Mouse (Mus musculus): Measurements from ENCODE around the gene Sema7a. TPM values are rescaled to one million over a fixed set of nuclear protein-coding genes. Genes with fewer than 3 reads are reported as not detected.

The Sema7a gene
- polyA plus RNA-seq, 1 experiment from 2014 or later: 1.6 TPM

GRCm38 (mm10) chr9:57975200-57975821 lies 35.4 kb downstream of the Sema7a start:
- no peak for DNase-seq (ENCODE audit: low spot score)
- 84% methylated on average over 5 of the region's 5 CpGs for WGBS
- peaks cover 23% of the 10 kb centered on the region for H3K4me1 ChIP-seq (replicated peaks)
- H3K27ac ChIP-seq: no peak overlapping the region
- no peak overlapping the region for H3K4me3 ChIP-seq
- H3K9me3 ChIP-seq: 0 out of 2 replicates have a peak, but pooled peaks cover 4% of the 10 kb centered on the region
- H3K36me3 ChIP-seq: no peaks in the 10 kb centered on the region
- no peaks in the 10 kb centered on the region for H3K27me3 ChIP-seq (ENCODE audit: insufficient read depth, poor library complexity, severe bottlenecking)

DNA sequence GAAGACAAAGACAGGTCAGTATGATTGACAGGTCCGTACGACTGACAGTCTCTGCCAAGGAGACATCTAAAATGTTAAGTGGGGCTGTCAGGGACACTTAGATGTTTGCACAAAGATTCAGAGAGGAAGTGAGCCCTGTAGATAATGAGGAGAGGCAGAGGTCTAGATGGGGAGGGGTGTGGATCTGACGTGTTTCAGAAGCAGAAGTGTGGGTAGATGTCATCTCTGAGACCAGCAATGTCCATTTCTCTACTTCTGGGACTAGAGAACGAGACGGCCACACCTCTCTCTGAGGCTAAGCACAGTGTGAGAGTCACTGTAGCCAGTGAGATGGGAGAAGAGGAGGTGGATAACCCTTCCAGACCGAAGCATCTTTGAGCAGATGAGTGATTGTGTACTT lies 38.1 kb downstream of the Sema7a start:
- WGBS: 89% methylated on average over 6 of the region's 6 CpGs
- H3K4me1 ChIP-seq (replicated peaks): peaks cover 9% of the 10 kb centered on the region
- H3K4me3 ChIP-seq: no peak overlapping the region
- H3K27me3 ChIP-seq (ENCODE audit: insufficient read depth, poor library complexity, severe bottlenecking): no peaks in the 10 kb centered on the region
- no peak overlapping the region for H3K27ac ChIP-seq
- no peaks in the 10 kb centered on the region for H3K36me3 ChIP-seq
- 0 out of 2 replicates have a peak, but pooled peaks cover 4% of the 10 kb centered on the region for H3K9me3 ChIP-seq
- no peak for DNase-seq (ENCODE audit: low spot score)

DNA sequence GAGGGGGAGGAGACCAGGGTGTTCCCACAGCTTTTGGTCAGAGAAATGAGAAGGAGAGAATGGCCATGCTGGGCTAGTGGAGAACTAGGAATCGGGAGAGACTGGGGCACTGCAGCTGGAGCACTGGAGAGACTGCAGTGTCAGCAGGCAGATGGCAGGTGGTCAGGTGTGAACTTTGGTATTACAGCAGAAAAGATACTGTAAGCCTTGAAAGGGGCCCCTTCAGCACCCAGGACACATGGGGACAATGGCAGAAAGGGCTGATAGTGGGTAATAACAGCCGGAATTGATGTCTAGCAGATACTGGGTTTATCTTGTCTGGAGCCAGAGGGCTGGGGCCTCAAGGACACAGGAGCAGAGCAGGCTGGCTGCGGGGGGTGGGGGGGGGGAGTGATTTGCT lies 38.9 kb downstream of the Sema7a start:
- H3K4me1 ChIP-seq (replicated peaks): 0 out of 2 replicates have a peak, but pooled peaks cover under 1% of the 10 kb centered on the region
- WGBS: 87% methylated on average over 3 of the region's 3 CpGs
- no peak overlapping the region for H3K4me3 ChIP-seq
- no peaks in the 10 kb centered on the region for H3K27me3 ChIP-seq (ENCODE audit: insufficient read depth, poor library complexity, severe bottlenecking)
- no peak for DNase-seq (ENCODE audit: low spot score)
- H3K9me3 ChIP-seq: 0 out of 2 replicates have a peak, but pooled peaks cover 4% of the 10 kb centered on the region
- H3K36me3 ChIP-seq: no peaks in the 10 kb centered on the region
- H3K27ac ChIP-seq: no peak overlapping the region

GRCm38 (mm10) chr9:57980570-57980969 lies 40.7 kb downstream of the Sema7a start:
- H3K36me3 ChIP-seq: no peaks in the 10 kb centered on the region
- H3K4me3 ChIP-seq: no peak overlapping the region
- no peak for DNase-seq (ENCODE audit: low spot score)
- 0 out of 2 replicates have a peak, but pooled peaks cover 4% of the 10 kb centered on the region for H3K9me3 ChIP-seq
- no peaks in the 10 kb centered on the region for H3K27me3 ChIP-seq (ENCODE audit: insufficient read depth, poor library complexity, severe bottlenecking)
- H3K4me1 ChIP-seq (replicated peaks): no peaks in the 10 kb centered on the region
- WGBS: 85% methylated on average over 10 of the region's 10 CpGs
- H3K27ac ChIP-seq: no peak overlapping the region

DNA sequence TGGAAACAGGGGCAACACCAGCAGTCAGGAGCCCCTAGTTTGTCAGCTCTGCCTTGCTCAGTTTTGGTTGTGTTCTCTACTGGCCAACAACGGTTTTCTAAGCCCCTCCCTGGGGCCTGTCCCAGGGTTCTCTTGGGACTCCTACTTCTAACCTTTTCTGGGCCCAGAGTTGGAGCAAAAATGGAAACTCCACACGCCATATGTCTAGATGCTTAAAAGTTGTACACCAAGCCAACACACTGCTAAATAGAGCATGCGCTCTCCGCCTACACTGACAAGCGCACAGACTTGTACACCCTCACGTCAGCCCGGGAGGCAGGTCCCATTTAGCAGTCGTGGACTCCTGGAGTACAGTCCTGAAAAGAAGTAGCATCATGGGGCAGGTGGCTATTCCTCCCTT lies 45.4 kb downstream of the Sema7a start:
- H3K27ac ChIP-seq: no peak overlapping the region
- 0 out of 2 replicates have a peak, but pooled peaks cover 5% of the 10 kb centered on the region for H3K4me1 ChIP-seq (replicated peaks)
- H3K4me3 ChIP-seq: no peak overlapping the region
- H3K9me3 ChIP-seq: no peaks in the 10 kb centered on the region
- DNase-seq (ENCODE audit: low spot score): no peak
- 88% methylated on average over 8 of the region's 8 CpGs for WGBS
- H3K27me3 ChIP-seq (ENCODE audit: insufficient read depth, poor library complexity, severe bottlenecking): peaks cover 12% of the 10 kb centered on the region; the same call in 1 of the 2 replicates
- no peaks in the 10 kb centered on the region for H3K36me3 ChIP-seq

DNA sequence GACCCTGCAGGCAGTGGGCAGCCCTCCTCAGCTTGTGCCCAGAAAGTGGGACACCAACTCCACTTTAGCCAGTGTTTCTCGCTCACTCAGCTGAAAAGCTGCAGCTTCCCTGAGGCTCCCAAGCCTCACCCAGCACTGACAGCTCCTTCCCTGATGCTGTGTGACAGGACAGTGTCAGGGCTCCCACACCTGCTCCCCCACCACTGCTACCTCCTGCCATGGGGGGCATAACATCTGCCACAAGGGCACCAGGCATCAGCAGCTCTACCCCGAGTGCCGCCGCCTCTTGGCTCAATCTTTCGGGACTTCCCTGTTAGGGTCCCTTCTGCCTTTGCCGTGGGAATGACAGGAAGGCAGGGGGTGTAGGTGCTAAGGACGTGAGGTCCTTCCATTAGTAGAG lies 46.4 kb downstream of the Sema7a start:
- no peak for DNase-seq (ENCODE audit: low spot score)
- 76% methylated on average over 7 of the region's 7 CpGs for WGBS
- Histone ChIP-seq H3K27ac (no peak overlapping the region), H3K4me3 (no peak overlapping the region), H3K9me3 (no peaks in the 10 kb centered on the region), H3K36me3 (no peaks in the 10 kb centered on the region), H3K4me1 (replicated peaks) (0 out of 2 replicates have a peak, but pooled peaks cover 5% of the 10 kb centered on the region), H3K27me3 (ENCODE audit: insufficient read depth, poor library complexity, severe bottlenecking) (peaks cover 12% of the 10 kb centered on the region; the same call in 1 of the 2 replicates)

DNA sequence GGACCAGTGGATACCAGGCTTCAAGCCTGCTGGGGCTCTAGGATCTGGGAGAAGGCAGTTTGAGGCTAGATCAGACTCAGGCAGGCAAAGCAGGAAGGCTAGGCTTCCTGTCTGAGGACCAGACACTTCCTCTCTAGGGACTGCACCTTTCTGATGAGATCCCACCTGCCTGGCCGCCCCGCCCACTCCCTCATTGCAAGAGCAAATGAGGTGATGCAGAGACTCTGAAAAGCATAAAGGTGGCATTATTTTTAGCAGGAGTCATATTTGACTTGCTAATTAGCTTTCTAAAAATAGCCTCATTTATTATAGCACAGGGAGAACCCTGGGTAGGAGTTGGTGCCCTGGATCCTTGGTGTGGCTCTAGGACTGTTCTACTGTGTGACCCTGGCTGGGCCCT lies 48.2 kb downstream of the Sema7a start:
- no peaks in the 10 kb centered on the region for H3K36me3 ChIP-seq
- DNase-seq (ENCODE audit: low spot score): no peak
- H3K27me3 ChIP-seq (ENCODE audit: insufficient read depth, poor library complexity, severe bottlenecking): peaks cover 12% of the 10 kb centered on the region; the same call in 1 of the 2 replicates
- peaks cover 10% of the 10 kb centered on the region for H3K4me1 ChIP-seq (replicated peaks)
- H3K9me3 ChIP-seq: no peaks in the 10 kb centered on the region
- H3K4me3 ChIP-seq: no peak overlapping the region
- WGBS: 82% methylated on average over 2 of the region's 2 CpGs
- no peak overlapping the region for H3K27ac ChIP-seq

DNA sequence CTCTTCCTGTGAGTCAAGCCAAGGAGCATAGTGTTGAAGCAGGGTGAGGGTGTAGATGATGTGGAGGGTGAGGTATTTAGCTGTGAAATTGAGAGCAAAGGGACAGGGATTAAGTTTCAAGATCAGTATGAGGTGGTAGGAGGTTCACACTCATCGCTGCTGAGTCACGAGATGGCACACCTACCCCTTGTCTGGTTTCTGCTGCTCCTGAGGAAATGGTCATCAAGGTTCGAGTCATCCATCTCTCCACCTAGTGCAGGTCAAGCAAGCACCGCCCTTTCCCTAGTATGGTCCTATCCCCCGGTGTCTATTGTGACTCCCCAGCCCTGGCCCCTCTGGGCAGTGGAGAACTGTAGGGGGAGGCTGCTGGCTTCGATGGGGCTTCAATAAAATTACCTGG lies 49.4 kb downstream of the Sema7a start:
- Histone ChIP-seq H3K27ac (no peak overlapping the region), H3K27me3 (ENCODE audit: insufficient read depth, poor library complexity, severe bottlenecking) (peaks cover 12% of the 10 kb centered on the region; the same call in 1 of the 2 replicates), H3K36me3 (no peaks in the 10 kb centered on the region), H3K9me3 (no peaks in the 10 kb centered on the region), H3K4me3 (no peak overlapping the region), H3K4me1 (replicated peaks) (peaks cover 22% of the 10 kb centered on the region)
- no peak for DNase-seq (ENCODE audit: low spot score)
- WGBS: 94% methylated on average over 6 of the region's 6 CpGs

GRCm38 (mm10) chr9:57990438-57991110 lies 50.7 kb downstream of the Sema7a start:
- H3K27me3 ChIP-seq (ENCODE audit: insufficient read depth, poor library complexity, severe bottlenecking): peaks cover 12% of the 10 kb centered on the region; the same call in 1 of the 2 replicates
- 42% methylated on average over 10 of the region's 10 CpGs for WGBS

DNA sequence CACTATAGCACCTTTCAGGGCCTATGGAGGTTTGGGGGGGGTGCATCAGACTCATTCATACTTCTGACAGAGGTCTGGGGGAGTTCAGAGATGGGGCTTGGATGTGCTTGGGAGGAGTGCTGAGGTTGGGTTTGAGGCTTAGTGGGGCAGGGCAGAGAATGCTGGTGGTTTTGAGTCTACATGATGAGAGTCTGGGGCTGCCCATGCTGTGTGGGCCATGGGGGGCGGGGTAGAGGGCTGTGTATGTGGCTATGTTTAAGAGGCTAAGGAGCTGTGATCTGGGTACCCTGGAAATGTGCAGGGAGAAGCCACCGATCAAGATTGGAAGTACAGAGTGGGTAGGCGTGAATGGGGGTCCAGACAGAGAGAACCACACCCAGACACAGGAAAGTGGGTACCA lies 52.1 kb downstream of the Sema7a start:
- WGBS: 74% methylated on average over 3 of the region's 3 CpGs

More at GRCm38 (mm10) chr9:57990438-57991110, 50.7 kb downstream of the Sema7a start:
- peak; percentile 62 for DNase-seq (ENCODE audit: low spot score)
- Histone ChIP-seq H3K36me3 (no peaks in the 10 kb centered on the region), H3K9me3 (no peaks in the 10 kb centered on the region), H3K4me3 (no peak overlapping the region), H3K27ac (no peak overlapping the region), H3K4me1 (replicated peaks) (peaks cover 24% of the 10 kb centered on the region)

GRCm38 (mm10) chr9:57992781-57993591 lies 53.1 kb downstream of the Sema7a start:
- no peak for DNase-seq (ENCODE audit: low spot score)
- Histone ChIP-seq H3K27me3 (ENCODE audit: insufficient read depth, poor library complexity, severe bottlenecking) (peaks cover 31% of the 10 kb centered on the region), H3K4me3 (no peak overlapping the region), H3K36me3 (no peaks in the 10 kb centered on the region), H3K9me3 (no peaks in the 10 kb centered on the region), H3K27ac (no peak overlapping the region), H3K4me1 (replicated peaks) (peaks cover 30% of the 10 kb centered on the region)
- WGBS: 57% methylated on average over 8 of the region's 8 CpGs

More for the DNA sequence above, 52.1 kb downstream of the Sema7a start:
- Histone ChIP-seq H3K4me1 (replicated peaks) (peaks cover 24% of the 10 kb centered on the region), H3K27ac (no peak overlapping the region), H3K27me3 (ENCODE audit: insufficient read depth, poor library complexity, severe bottlenecking) (peaks cover 26% of the 10 kb centered on the region), H3K4me3 (no peak overlapping the region), H3K9me3 (no peaks in the 10 kb centered on the region), H3K36me3 (no peaks in the 10 kb centered on the region)
- no peak for DNase-seq (ENCODE audit: low spot score)

DNA sequence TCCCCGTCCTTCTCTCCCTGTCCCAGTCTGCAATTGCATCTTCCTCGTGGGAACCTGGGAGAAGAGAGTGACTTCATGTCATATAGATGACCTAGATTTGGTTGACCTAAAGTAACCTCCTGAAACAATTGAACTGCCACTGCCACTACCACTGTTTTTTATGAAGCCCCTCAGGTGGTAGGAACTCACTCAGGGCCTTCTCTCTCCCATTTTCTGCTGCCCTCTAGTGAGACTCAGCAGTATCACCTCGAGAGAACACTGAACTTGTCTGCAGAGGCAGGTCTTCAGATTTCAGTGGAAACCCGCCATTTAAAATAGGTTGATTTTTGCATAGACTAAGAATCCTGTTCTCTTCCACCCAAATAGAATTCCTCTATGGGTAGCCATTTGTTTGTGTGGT lies 55.4 kb downstream of the Sema7a start:
- no peak overlapping the region for H3K4me3 ChIP-seq
- H3K9me3 ChIP-seq: no peaks in the 10 kb centered on the region
- no peaks in the 10 kb centered on the region for H3K36me3 ChIP-seq
- H3K4me1 ChIP-seq (replicated peaks): peaks cover 28% of the 10 kb centered on the region
- peaks cover 36% of the 10 kb centered on the region for H3K27me3 ChIP-seq (ENCODE audit: insufficient read depth, poor library complexity, severe bottlenecking)
- H3K27ac ChIP-seq: no peak overlapping the region
- peak; percentile 34 for DNase-seq (ENCODE audit: low spot score)
- WGBS: 36% methylated on average over 4 of the region's 4 CpGs

All from hindbrain, embryonic 10.5 days (tissue).